Mouse (Mus musculus) embryonic facial prominence, embryonic 15.5 days (tissue): ENCODE data around the gene Cpsf6. TPM values are rescaled to one million over a fixed set of nuclear protein-coding genes. Genes with fewer than 3 reads are reported as not detected.

ENCODE experiments used
- ATAC-seq: fragments of 200-750 bp; cut with Nextera tagmentation; 2 replicates; pipeline ENCODE4 v1.8.0; 2017; ENCODE audit warnings: low read depth, moderate TSS enrichment; ENCODE audit not compliant: insufficient number of reproducible peaks, low FRiP score, low TSS enrichment
- H3K27ac ChIP-seq: fragments of 300-500 bp; sonication (generic); replicated peaks from 2 replicates; pipeline ENCODE4 v1.5.1; 2015; ENCODE audit warnings: mild to moderate bottlenecking, inconsistent platforms
- H3K27me3 ChIP-seq: fragments of 300-500 bp; sonication (generic); 2 replicates; pipeline ENCODE4 v1.6.1; 2015; ENCODE audit warnings: inconsistent platforms
- H3K36me3 ChIP-seq: fragments of 300-500 bp; sonication (generic); 2 replicates; pipeline ENCODE4 v1.6.1; 2015; ENCODE audit warnings: mild to moderate bottlenecking, inconsistent platforms
- H3K4me1 ChIP-seq: fragments of 300-500 bp; sonication (generic); 2 replicates; pipeline ENCODE4 v1.6.1; 2015; ENCODE audit warnings: inconsistent platforms
- H3K4me2 ChIP-seq: fragments of 300-500 bp; sonication (generic); replicated peaks from 2 replicates; pipeline ENCODE4 v1.6.1; 2015; ENCODE audit warnings: mild to moderate bottlenecking, inconsistent platforms
- H3K4me3 ChIP-seq: fragments of 300-500 bp; sonication (generic); replicated peaks from 2 replicates; pipeline ENCODE4 v1.5.1; 2015; ENCODE audit warnings: mild to moderate bottlenecking, inconsistent platforms
- H3K9ac ChIP-seq: fragments of 300-500 bp; sonication (generic); 2 replicates; pipeline ENCODE4 v1.6.1; 2015; ENCODE audit warnings: inconsistent platforms
- H3K9me3 ChIP-seq: fragments of 300-500 bp; sonication (generic); replicated peaks from 2 replicates; pipeline ENCODE4 v1.6.1; 2016; ENCODE audit warnings: inconsistent platforms
- WGBS: fragments of 180-500 bp; shearing (Covaris S2); methylation state at CpG from one replicate; pipeline ENCODE4 v1.1.7; 2015; 5-methylcytosine and 5-hydroxymethylcytosine counted together
- polyA plus RNA-seq: library from polyadenylated mRNA; unstranded; fragments of >200 nt; fragmentation: Nextera tagmentation; extraction: Ambion mirVana; gene quantifications from 2 replicates; pipeline ENCODE4 v1.2.1, GENCODE M21; 2015

The Cpsf6 gene
- polyA plus RNA-seq, 1 experiment from 2014 or later: 124 TPM

DNA sequence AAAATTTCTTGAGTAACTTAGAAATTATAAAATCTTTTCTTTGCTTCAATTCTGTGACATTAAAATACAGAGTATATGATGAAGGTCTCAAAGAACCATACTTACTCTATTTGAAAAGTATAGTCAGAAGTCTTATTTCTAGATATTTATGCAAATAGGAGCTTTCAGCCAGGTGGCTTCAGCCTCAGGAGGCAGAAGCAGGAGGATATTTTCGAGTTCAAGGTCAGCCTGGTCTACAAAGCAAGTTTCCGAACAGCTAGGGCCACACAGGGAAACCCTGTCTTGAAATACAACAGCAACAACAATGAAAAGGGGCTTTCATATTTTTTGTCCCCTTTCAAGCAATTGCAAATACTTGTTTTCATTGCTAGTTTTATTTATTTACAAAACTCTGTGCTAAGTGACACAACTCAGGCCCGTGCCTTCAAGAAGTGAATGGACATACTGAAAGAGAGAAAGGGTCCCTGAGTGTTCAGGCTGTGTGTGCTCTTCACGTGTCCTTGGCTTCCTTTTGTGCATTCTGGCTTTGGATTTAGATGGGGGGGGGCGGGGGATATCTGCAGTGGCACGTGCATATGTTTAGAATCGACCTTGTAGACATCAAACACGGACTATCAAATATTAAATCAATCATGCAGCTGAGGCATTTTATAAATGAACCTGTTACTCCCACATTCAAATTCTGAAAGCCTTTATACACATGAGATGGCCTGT, 39.9 kb upstream of the Cpsf6 start:
- Histone ChIP-seq H3K36me3 (no peaks in the 10 kb centered on the region), H3K4me2 (no peak overlapping the region), H3K9me3 (no peaks in the 10 kb centered on the region), H3K4me3 (no peak overlapping the region), H3K4me1 (peaks cover 14% of the 10 kb centered on the region), H3K9ac (no peak overlapping the region), H3K27me3 (no peaks in the 10 kb centered on the region), H3K27ac (no peak overlapping the region)
- 68% methylated on average over 8 of the region's 8 CpGs for WGBS
- ATAC-seq: no peak

DNA sequence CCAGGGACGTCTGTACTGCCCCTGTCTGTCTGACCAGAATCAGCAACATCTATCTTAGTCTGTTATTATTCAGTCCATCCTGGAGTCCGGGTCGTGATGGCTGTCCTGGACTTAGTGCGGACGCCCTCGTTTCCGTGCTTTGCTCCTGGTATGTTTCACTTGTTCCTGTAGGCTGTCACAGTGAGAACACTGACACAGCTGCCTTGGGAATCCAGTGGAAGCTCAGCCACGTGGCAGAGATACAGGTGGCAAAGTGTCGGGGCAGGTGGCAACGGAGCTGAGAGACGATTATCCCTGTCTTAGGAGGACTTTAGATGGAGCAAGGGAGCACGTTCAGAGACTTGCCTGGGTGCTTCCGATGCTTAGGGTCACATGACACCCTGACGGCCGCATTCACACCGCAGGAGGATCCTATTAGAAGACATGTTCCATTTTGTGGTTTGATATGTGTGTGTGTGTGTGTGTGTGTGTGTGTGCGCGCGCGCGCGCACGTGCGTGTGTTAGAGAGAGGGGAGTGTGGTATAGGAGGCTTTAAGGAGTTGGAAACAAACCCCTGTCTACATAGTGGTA, 38.9 kb upstream of the Cpsf6 start:
- Histone ChIP-seq H3K4me3 (peak overlapping the region; percentile 32; the same call in 1 of the 2 replicates), H3K4me1 (peaks cover 14% of the 10 kb centered on the region), H3K9me3 (no peaks in the 10 kb centered on the region), H3K9ac (no peak overlapping the region), H3K27ac (no peak overlapping the region), H3K27me3 (no peaks in the 10 kb centered on the region), H3K36me3 (no peaks in the 10 kb centered on the region), H3K4me2 (peak overlapping the region; percentile 55)
- ATAC-seq: no peak
- WGBS: 47% methylated on average over 24 of the region's 24 CpGs

DNA sequence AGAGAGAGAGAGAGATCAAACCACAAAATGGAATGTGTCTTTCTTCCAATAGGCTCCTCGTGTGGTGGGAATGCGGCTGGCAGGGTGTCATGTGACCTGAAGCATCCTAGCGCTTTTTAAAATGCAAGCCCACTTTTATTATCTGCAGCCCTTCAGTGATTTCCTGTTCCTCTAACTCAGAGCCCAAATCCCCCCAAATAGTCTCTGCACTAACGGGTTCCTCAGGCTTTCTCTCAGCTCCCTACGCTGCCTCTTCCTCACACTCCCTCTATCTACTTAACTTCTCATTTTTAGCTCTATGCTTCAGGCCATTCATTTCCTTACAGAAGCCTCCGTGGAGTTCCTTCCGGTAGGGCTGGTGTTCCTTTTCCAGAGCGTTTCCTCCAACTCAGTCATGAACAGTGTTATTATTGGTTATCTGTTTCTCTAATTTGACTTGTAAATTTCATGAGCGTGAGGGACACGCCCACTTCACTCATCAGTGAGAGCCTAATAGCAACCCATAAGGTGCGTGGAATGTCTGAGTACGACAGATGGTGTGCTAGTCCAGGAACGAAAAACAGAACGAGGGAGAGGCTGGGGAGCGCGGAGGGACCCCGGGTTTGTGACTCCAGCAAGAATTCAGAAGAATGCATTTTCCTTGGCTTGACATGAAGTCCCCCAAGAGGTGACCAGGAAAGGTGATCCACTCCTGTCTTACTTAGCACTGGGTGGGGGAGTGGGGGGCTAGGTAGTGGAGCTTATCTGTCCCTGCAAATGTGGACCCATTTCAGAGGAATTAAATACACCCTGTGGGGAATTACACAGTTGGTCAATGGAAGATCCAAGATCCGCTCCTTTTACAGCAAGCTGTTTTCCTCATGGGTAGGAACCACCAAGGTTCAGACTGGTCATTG, 38.2 kb upstream of the Cpsf6 start:
- Histone ChIP-seq H3K36me3 (no peaks in the 10 kb centered on the region), H3K4me1 (peaks cover 14% of the 10 kb centered on the region), H3K4me2 (peak overlapping the region; percentile 55), H3K9ac (no peak overlapping the region), H3K27ac (no peak overlapping the region), H3K27me3 (no peaks in the 10 kb centered on the region), H3K4me3 (peak overlapping the region; percentile 32), H3K9me3 (no peaks in the 10 kb centered on the region)
- ATAC-seq: no peak
- WGBS: 19% methylated on average over 18 of the region's 18 CpGs

DNA sequence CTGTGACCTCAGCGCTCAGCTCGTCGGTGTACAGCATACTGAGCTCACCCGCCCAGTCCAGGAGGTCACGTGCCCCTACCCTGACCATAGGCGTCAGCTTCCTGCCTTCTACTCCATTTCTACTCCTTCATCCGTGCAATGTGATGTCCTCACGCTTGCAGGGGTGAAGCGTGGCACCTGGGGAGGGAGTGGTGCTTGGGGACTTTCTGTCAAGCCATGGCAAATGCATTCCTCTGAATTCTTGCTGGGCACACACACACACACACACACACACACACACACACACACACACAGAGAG, 37.6 kb upstream of the Cpsf6 start:
- H3K27me3 ChIP-seq: no peaks in the 10 kb centered on the region
- no peak overlapping the region for H3K27ac ChIP-seq
- no peaks in the 10 kb centered on the region for H3K9me3 ChIP-seq
- no peak for ATAC-seq
- H3K4me1 ChIP-seq: peaks cover 14% of the 10 kb centered on the region
- H3K9ac ChIP-seq: no peak overlapping the region
- peak overlapping the region; percentile 32; the same call in 1 of the 2 replicates for H3K4me3 ChIP-seq
- no peaks in the 10 kb centered on the region for H3K36me3 ChIP-seq
- peak overlapping the region; percentile 55 for H3K4me2 ChIP-seq
- 39% methylated on average over 9 of the region's 9 CpGs for WGBS

- peak overlapping the region; percentile 55 for H3K4me2 ChIP-seq
- 0 out of 2 replicates have a peak overlapping the region, but pooled peaks have one; percentile 32 for H3K4me3 ChIP-seq
- 80% methylated on average over 16 of the region's 16 CpGs for WGBS
- H3K9me3 ChIP-seq: no peaks in the 10 kb centered on the region
- no peaks in the 10 kb centered on the region for H3K27me3 ChIP-seq
- no peak overlapping the region for H3K27ac ChIP-seq
- H3K4me1 ChIP-seq: peaks cover 14% of the 10 kb centered on the region
- H3K36me3 ChIP-seq: no peaks in the 10 kb centered on the region
- no peak for ATAC-seq
- no peak overlapping the region for H3K9ac ChIP-seq
Measured at GRCm38 (mm10) chr10:117416636-117417469, 37.0 kb upstream of the Cpsf6 start.

DNA sequence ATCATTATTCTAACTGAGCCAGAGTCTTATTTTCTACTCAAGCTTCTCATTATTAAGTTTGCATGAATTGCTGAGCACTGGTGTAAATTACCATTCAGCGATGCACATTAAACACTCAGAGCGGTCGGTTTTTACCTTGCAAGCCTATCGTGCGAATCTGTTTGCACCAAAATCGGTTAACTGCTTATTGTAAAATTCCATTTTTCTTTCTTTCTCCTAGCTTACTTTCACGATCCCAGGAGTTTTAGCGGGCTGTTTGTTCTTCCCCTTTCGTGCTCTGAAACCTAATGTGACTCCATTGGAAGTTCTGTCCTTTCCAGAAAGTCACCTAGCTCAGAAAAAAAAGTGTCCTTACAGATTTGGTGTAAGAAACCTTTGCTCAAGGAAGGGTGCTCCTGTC, 36.3 kb upstream of the Cpsf6 start:
- no peaks in the 10 kb centered on the region for H3K36me3 ChIP-seq
- H3K4me2 ChIP-seq: no peak overlapping the region
- no peak for ATAC-seq
- H3K27ac ChIP-seq: no peak overlapping the region
- peaks cover 14% of the 10 kb centered on the region for H3K4me1 ChIP-seq
- no peak overlapping the region for H3K4me3 ChIP-seq
- no peaks in the 10 kb centered on the region for H3K9me3 ChIP-seq
- H3K27me3 ChIP-seq: no peaks in the 10 kb centered on the region
- 88% methylated on average over 9 of the region's 9 CpGs for WGBS
- H3K9ac ChIP-seq: no peak overlapping the region

DNA sequence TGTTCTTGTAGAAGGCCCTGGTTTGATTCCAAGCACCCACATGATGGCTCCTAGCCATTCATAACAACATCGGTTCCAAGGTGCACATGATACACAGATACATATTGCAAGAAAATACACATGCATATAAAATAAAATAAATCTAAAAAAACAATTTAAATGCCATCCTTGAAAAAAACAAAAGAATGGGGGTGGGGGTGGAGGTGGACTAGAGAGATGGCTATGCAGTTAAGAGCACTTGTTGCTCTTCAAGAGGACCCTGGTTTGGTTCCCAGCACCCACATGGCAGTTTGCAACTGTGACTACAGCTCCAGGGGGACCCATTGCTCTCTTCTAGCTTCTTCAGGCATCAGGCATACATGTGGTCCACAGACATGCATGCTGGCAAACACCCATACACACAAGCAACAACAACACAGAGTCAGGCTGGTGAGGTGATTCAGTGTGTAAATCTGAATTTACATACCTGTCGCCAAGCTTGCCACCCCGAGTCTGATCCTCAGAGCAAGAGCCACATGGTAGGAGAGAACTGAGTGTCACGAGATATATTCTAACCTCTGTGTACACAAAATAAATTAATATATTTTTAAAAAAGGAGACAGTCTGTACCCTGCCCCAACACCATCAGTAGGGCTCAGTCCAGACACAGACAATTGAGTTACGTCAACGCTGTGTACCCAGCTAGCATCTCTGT, 35.7 kb upstream of the Cpsf6 start:
- H3K36me3 ChIP-seq: no peaks in the 10 kb centered on the region
- no peaks in the 10 kb centered on the region for H3K27me3 ChIP-seq
- ATAC-seq: no peak
- 94% methylated on average over 6 of the region's 6 CpGs for WGBS
- H3K4me1 ChIP-seq: peaks cover 14% of the 10 kb centered on the region
- H3K4me2 ChIP-seq: no peak overlapping the region
- H3K9ac ChIP-seq: no peak overlapping the region
- no peak overlapping the region for H3K27ac ChIP-seq
- H3K9me3 ChIP-seq: no peaks in the 10 kb centered on the region
- no peak overlapping the region for H3K4me3 ChIP-seq

DNA sequence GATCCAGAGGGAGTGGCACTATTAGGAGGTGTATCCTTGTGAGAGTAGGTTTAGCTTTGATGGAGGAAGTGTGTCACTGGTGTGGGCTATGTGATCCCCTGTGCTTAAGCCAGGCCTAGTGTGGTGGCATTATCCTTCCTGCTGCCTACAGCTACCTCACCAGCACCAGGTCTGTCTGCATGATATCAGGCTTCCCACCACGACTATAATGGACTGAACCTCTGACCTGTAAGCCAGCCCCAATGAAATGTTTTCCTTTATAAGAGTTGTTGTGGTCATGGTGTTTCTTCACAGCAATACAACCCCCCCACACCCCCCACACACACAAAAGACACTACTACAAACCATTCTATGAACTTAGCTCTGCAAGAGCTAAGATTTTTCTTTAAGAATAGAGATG, 34.9 kb upstream of the Cpsf6 start:
- Histone ChIP-seq H3K27ac (no peak overlapping the region), H3K36me3 (no peaks in the 10 kb centered on the region), H3K9me3 (no peaks in the 10 kb centered on the region), H3K4me2 (no peak overlapping the region), H3K4me3 (no peak overlapping the region), H3K27me3 (no peaks in the 10 kb centered on the region), H3K4me1 (peaks cover 14% of the 10 kb centered on the region), H3K9ac (no peak overlapping the region)
- ATAC-seq: no peak
- 81% methylated on average over 1 of the region's 1 CpGs for WGBS

DNA sequence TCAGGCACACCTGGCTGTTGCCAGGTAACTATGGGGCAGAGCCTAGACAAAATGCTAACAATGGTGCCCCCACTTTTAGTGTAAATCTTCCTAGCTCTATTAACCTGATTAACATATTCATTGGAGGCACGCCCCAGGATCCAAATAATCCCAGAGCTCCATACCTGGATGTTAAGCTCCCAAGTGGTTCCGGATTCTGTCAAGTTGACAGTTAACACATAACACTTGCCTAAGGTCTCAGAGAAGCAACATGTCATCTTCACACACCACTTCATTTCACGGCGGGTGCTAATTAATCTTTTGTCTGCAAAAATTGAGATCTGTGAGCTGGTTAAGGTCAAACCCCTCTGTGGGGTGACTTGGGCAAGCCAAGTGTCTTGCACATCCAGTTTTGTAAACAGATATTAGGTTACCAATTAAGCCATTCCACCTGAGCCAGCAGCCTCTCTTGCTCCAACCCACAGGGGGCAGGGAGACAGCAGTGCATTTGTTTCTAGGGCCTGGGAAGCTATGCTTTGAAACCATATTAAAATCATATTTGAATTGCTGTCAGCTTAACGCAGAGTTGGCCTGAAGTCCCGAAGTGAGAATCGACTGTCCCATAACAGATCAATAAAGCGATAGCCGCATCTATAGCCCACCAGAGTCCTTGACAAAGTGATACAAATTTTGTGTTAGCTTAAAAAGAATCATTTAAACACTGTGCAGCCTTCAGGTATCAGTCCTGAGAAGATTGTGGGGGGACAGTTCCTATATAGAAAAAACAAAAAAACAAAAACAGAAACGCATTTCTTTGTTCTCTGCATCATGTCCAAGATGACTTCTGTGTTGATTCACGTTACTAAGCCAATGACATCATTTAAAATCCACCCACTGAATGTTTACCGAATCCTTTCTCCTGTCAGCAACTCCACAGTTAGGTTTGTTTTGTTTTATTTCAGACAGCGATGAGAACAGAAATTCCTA, 34.0 kb upstream of the Cpsf6 start:
- Histone ChIP-seq H3K9me3 (no peaks in the 10 kb centered on the region), H3K4me1 (peaks cover 14% of the 10 kb centered on the region), H3K4me2 (no peak overlapping the region), H3K27ac (no peak overlapping the region), H3K36me3 (no peaks in the 10 kb centered on the region), H3K27me3 (no peaks in the 10 kb centered on the region), H3K4me3 (no peak overlapping the region), H3K9ac (no peak overlapping the region)
- WGBS: 61% methylated on average over 13 of the region's 13 CpGs
- ATAC-seq: peak; percentile 65; the same call in 1 of the 2 replicates
